Mouse (Mus musculus) layer of hippocampus, postnatal 25 days (tissue): ENCODE measurements around the gene Agpat4. TPM values are rescaled to one million over a fixed set of nuclear protein-coding genes. Genes with fewer than 3 reads are reported as not detected.

Experiments used
- DNase-seq, 2 experiments: peaks; one replicate each; pipeline ENCODE4 v3.0.0; 2022; ENCODE audit warnings: mixed read lengths in 2 of 2, low spot score in 1 of 2; ENCODE audit errors: extremely low spot score in 1 of 2
- total RNA-seq, 2 experiments: library from RNA; stranded (reverse); gene quantifications; 2 replicates each; pipeline ENCODE4 v1.2.3; 2021

Agpat4 gene
- 10 to 100 TPM; 72.5 to 74.5 TPM for total RNA-seq

- peak; percentile 24 to 27 for DNase-seq
Measured at GRCm38 (mm10) chr17:12118561-12118925, at the start of gene Agpat4. Agpat4 (plus strand) TSS chr17:12118704.

GRCm38 (mm10) chr17:12076816-12077215 lies 41.7 kb upstream of the Agpat4 start:
- DNase-seq, result no peak

- no peak for DNase-seq
Measured at GRCm38 (mm10) chr17:12080656-12081495, 37.6 kb upstream of the Agpat4 start.

- no peak for DNase-seq
Measured at GRCm38 (mm10) chr17:12082201-12082600, 36.3 kb upstream of the Agpat4 start.

- no peak for DNase-seq
Measured at GRCm38 (mm10) chr17:12090261-12090927, 28.1 kb upstream of the Agpat4 start.

- DNase-seq, result no peak
Measured at GRCm38 (mm10) chr17:12092901-12093564, 25.5 kb upstream of the Agpat4 start.

- no peak for DNase-seq
Measured at GRCm38 (mm10) chr17:12094016-12094415, 24.5 kb upstream of the Agpat4 start.

GRCm38 (mm10) chr17:12094827-12095590 lies 23.5 kb upstream of the Agpat4 start:
- no peak for DNase-seq

- no peak for DNase-seq
Measured at GRCm38 (mm10) chr17:12099415-12099814, 19.1 kb upstream of the Agpat4 start.

GRCm38 (mm10) chr17:12102326-12102725 lies 16.2 kb upstream of the Agpat4 start:
- DNase-seq, result no peak

GRCm38 (mm10) chr17:12103781-12104180 lies 14.7 kb upstream of the Agpat4 start:
- no peak for DNase-seq

GRCm38 (mm10) chr17:12104245-12104644 lies 14.3 kb upstream of the Agpat4 start:
- DNase-seq, result no peak

- DNase-seq, result no peak
Measured at GRCm38 (mm10) chr17:12104690-12105089, 13.8 kb upstream of the Agpat4 start.

- DNase-seq, result no peak
Measured at GRCm38 (mm10) chr17:12106255-12106654, 12.2 kb upstream of the Agpat4 start.

- DNase-seq, result no peak
Measured at GRCm38 (mm10) chr17:12113626-12114025, 4.9 kb upstream of the Agpat4 start.

- no peak for DNase-seq
Measured at GRCm38 (mm10) chr17:12115086-12115485, 3.4 kb upstream of the Agpat4 start.

- DNase-seq, result no peak
Measured at GRCm38 (mm10) chr17:12118131-12118530, 373 bp upstream of the Agpat4 start.

GRCm38 (mm10) chr17:12118926-12119641 lies 580 bp downstream of the Agpat4 start:
- DNase-seq, result peak; percentile 51 to 56

GRCm38 (mm10) chr17:12119675-12120074 lies 1.2 kb downstream of the Agpat4 start:
- DNase-seq, result peak in 1 of 2 experiments; percentile 54

GRCm38 (mm10) chr17:12120268-12120667 lies 1.8 kb downstream of the Agpat4 start:
- DNase-seq, result no peak
